Mouse (Mus musculus) bone marrow macrophage, adult 2 months (primary cell): ENCODE measurements around the gene Atg7. TPM values are rescaled to one million over a fixed set of nuclear protein-coding genes. Genes with fewer than 3 reads are reported as not detected.
A peak's percentile ranks its signal among the peaks of the same experiment; 100 is the strongest.

Experiments
- H3K27ac ChIP-seq: 2 replicates; pipeline ENCODE4 v1.5.1; 2012; ENCODE audit warnings: low read depth, low read length; ENCODE audit not compliant: insufficient read depth
- H3K4me1 ChIP-seq: 2 replicates; pipeline ENCODE4 v1.6.1; 2012; ENCODE audit warnings: low read length; ENCODE audit not compliant: control insufficient read depth, insufficient read depth
- H3K4me3 ChIP-seq: 2 replicates; pipeline ENCODE4 v1.5.1; 2012; ENCODE audit warnings: mild to moderate bottlenecking, low read length, moderate library complexity; ENCODE audit not compliant: insufficient read depth
- CTCF ChIP-seq: IDR thresholded peaks from 2 replicates; pipeline ENCODE4 v1.5.1; 2012; ENCODE audit warnings: low read depth, mild to moderate bottlenecking, low read length, moderate library complexity
- POLR2A ChIP-seq: IDR thresholded peaks from 2 replicates; pipeline ENCODE4 v1.6.1; 2012; ENCODE audit warnings: mild to moderate bottlenecking, low read depth, low read length, borderline replicate concordance
- polyA plus RNA-seq: library from polyadenylated mRNA; stranded (reverse); fragments of >200 nt; gene quantifications from 2 replicates; pipeline ENCODE4 v1.2.4, GENCODE M21; 2012; ENCODE audit not compliant: missing spikeins, insufficient read depth, insufficient read length

Atg7 gene
- polyA plus RNA-seq, 1 experiment: 53.2 TPM

DNA sequence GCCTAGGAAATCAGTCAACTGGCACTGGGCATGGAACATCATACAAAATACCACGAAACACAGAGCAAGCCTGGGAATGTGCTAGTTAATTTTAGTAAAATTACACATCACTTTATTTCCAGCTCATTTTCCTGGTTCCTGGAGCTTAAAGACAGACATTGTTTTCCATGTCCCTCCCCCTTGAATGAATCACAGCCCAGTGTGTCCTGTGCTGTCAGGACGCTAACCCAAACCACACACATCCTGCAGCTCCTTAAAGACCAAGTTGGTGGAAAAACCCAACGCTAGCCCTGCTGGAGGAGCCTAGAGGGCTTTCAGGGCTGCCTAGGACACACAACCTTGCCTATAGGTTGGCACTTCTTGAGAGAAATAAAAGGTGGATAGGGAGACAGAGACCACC lies 223.2 kb downstream of the Atg7 start:
- TF ChIP-seq CTCF (no peak), POLR2A (no peak)
- Histone ChIP-seq H3K4me1 (peaks cover 3% of the 10 kb centered on the region; the same call in 1 of the 2 replicates), H3K4me3 (no peak overlapping the region), H3K27ac (no peak overlapping the region)

DNA sequence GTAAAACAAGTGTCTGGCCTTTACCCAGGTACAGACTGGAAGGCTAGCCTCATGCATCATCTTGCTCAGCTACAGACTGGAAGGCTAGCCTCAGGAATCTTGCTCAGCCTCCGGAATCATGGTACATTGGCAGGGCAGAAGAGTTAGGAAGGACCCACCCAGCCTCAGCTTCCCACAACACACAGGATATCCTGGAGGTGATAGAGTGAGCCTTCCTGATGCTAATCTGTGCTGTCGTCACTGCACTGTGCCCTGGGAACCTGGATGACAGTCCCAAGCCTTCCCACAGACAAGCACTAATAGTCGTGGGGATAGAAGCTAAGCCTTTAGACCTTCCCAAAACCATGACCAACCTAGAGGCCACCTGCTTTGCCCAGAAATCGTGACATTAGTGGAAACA lies 223.7 kb downstream of the Atg7 start:
- no peak overlapping the region for H3K4me3 ChIP-seq
- H3K4me1 ChIP-seq: peaks cover 3% of the 10 kb centered on the region; the same call in 1 of the 2 replicates
- H3K27ac ChIP-seq: no peak overlapping the region
- TF ChIP-seq POLR2A: no peak
- TF ChIP-seq CTCF: no peak

DNA sequence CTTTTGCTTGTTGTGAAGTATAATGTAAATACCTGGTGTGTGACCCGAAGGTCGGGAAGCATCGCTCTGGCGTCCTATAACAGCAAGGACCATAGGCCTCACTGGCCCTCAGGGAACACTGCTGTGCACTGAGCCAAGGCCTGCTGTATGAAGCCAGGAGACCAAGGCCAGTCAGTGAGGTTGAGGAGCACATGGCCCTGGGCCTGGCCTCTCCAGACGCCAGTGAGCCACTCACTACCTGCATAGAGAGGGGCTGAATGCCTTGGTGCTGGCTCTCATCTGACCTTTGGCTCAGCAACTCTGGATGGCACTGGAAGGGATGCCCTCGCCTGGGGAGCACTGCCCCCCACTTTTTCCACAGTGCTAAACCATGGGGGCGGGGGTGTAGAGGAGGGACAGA lies 225.8 kb downstream of the Atg7 start:
- TF ChIP-seq POLR2A (no peak), CTCF (no peak)
- Histone ChIP-seq H3K4me1 (peaks cover 17% of the 10 kb centered on the region), H3K4me3 (no peak overlapping the region), H3K27ac (no peak overlapping the region)

DNA sequence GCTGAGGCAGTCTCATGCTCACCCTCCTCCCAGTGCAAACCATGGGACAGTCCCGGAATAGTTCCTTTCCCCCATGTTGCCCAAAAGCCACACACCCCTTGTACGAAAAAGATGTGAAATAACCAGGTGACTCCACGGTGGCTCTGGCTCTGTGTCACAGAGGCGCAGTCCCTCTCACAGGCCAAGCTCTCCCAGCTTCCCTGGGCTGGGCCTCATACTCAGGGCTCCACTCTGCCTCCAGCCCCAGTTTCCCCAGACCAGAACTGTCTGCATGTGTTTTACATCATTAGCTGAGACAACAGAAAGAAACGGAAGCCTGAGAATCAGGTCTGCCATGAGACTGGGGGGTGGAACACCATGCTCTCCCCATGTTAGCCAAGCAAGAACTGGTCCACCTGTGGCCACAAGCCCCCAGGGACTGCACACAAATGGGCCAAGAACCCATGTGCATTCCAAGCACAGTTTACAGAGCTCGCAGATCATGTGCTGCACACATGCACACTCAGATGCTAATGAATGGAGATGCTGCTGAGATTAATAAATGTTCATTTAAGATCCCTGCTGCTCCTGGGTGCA lies 226.7 kb downstream of the Atg7 start:
- Histone ChIP-seq H3K27ac (no peak overlapping the region), H3K4me1 (peaks cover 21% of the 10 kb centered on the region), H3K4me3 (no peak overlapping the region)
- TF ChIP-seq POLR2A (no peak), CTCF (no peak)

DNA sequence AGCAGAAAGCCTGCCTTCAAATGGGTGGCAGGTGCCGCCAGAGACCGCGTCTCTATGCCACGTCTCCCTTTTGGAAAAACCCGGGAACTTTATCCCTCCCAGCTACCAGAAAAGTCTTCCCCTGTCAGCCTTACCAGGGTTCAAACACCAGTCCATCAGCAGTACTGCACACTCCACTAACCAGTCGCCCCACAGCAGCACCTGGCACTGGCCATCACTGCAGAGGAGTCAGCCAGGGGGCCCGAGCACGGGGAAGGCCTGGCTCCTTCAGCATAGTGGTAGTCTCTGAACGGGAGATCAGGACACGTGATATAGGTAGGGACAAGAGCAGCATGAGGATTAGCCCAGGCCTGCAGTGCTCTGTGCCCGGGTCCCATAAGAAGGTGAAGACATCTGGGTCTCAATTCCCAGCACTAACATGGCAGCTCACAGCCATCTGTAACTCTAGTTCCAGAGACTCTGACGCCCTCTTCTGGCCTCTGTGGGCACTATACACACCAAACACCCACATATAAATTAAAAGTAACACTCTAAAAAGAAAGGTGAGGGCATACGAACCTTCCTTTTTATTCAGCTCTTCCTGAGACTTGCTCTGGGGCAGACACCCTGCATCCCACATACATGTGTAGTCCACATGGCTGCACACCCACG lies 228.2 kb downstream of the Atg7 start:
- TF ChIP-seq CTCF (no peak), POLR2A (no peak)
- H3K4me1 ChIP-seq: peaks cover 29% of the 10 kb centered on the region
- H3K4me3 ChIP-seq: no peak overlapping the region
- no peak overlapping the region for H3K27ac ChIP-seq

DNA sequence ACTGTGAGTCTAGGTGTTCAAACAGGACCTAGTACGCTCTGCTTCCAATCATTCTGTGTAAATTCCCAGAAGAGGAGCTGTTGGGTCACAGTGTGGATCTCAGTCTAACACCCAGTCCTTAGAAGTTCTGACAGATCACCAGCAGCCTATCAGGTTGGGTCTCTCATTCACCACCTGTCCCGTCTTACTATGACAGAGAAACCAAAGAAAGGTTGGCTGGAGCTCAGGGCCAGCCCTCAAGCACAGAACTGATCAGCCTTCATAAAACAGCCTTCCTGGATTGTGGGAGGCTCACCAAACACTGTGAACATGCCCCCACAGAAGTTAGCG lies 230.9 kb downstream of the Atg7 start:
- Histone ChIP-seq H3K27ac (0 out of 2 replicates have a peak overlapping the region, but pooled peaks have one; percentile 92), H3K4me1 (peaks cover 32% of the 10 kb centered on the region), H3K4me3 (peak overlapping the region; percentile 68)
- TF ChIP-seq CTCF: no peak
- TF ChIP-seq POLR2A: no peak

DNA sequence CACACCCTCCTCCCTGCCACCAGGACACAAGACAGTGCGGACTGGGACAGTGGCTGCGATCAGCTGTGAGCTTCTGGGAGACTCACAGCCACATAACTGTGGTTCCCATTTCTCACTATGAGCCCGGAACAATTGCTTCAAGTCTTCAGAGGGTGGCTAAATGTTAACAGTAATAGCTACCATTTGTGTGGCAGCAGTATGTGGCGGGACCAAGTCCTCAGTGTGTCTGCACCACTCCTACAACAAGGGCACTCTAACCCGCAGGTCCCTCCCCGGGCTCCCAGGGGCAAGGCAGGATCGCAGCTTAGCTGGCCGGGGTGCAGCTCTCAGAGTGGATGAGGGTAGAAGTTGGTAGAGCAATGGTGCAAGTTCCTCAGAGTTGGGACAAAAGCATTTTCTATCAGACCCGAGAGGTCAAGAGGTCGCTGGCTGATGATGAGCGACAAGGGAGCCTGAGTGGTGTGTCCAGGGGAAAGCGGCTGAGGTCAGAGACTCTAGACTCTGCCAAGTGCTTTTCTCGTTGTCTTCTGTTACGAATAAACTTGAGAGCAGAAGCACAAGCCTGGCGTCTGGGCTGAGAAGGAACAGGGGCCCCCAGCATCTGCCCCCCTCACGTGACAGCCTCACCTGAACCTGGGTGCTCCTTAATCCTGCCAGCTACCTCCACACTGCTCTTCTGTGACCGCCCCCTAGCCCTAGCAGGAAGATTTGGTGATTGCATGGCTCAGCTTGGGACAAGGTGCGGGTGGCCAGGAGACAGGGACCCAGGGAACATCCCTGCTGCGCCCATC lies 231.4 kb downstream of the Atg7 start:
- Histone ChIP-seq H3K4me1 (peaks cover 32% of the 10 kb centered on the region), H3K4me3 (peak overlapping the region; percentile 68), H3K27ac (peak overlapping the region; percentile 92)
- TF ChIP-seq POLR2A (no peak), CTCF (no peak)

DNA sequence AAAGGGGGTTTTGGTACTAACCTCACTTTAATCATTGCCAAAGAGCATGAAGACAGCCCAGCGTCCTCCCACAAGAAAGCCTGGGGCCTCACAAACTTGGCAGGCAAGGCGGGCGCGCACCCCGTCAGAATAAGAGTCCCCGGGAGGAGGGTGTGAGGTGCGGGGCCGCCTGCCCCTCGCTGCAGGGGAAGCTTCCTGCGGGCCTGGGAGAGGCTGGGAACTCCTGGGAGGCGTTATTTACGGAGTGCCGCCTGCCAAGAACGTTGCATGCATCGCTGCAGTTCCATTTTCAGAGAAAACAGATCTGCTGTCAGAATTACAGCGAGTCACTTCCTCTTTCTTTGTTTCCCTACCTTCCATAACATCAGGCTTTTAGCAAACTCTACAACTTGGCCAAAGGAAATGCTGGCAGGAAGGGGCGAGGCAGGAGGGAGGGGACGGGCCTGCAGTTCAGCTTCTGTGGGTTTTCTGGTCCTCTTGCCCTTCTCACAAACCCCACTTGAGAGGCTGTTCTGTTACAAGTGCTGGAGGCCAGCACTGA lies 232.2 kb downstream of the Atg7 start:
- TF ChIP-seq CTCF (no peak), POLR2A (no peak)
- Histone ChIP-seq H3K4me1 (peaks cover 32% of the 10 kb centered on the region), H3K4me3 (peak overlapping the region; percentile 68), H3K27ac (peak overlapping the region; percentile 92)

DNA sequence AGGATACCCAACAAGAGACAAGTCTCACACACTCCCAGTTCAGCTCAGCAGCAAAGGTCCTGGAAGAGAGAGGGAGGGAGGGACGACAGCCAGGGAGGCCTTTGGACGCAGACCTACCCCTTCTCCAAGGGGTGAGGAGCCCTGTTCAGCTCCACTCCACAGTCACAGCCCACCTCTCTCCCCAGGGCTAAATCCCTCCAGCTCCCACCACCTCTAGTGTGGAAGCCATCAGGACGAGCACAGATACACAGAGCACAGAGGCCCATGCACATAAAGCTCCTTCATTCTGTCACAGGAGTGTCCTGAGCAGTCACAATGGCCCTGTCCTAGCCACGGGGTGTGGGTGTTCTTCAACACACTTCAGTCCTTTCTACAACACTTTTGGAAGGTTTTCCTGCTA lies 233.1 kb downstream of the Atg7 start:
- TF ChIP-seq CTCF (no peak), POLR2A (no peak)
- peaks cover 32% of the 10 kb centered on the region for H3K4me1 ChIP-seq
- H3K4me3 ChIP-seq: no peak overlapping the region
- H3K27ac ChIP-seq: peak overlapping the region; percentile 92

DNA sequence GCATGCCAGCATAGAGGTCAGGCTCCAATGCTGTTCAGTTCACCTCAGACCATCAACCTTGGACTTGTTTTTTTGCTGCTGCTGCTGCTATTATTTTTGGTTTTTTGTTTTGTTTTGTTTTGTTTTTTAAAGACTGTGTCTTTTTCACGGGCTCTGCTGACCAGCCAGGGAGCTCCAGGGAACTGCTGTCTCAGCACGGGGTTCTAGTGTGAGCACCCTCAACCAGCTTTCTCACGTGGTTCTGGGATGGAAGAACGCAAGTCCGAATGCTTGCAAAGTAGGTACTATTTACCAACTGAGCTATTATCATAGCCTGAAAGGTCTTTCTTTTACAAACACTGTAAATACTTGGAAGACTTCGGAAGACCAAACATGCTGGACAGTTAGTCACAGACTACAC lies 233.6 kb downstream of the Atg7 start:
- Histone ChIP-seq H3K4me3 (no peak overlapping the region), H3K27ac (no peak overlapping the region), H3K4me1 (peaks cover 32% of the 10 kb centered on the region)
- TF ChIP-seq CTCF (no peak), POLR2A (no peak)
